Mouse (Mus musculus): ENCODE results near the gene Hjurp.

The Hjurp gene

GRCm38 (mm10) chr1:88219054-88219453 is 58.4 kb downstream of the Hjurp start:
- no peak for DNase-seq

- no peak for DNase-seq
These were observed 58.8 kb downstream of the Hjurp start for GRCm38 (mm10) chr1:88218591-88218990.

GRCm38 (mm10) chr1:88218051-88218450 is 59.4 kb downstream of the Hjurp start:
- DNase-seq: peak; percentile 1

- peak; percentile 2 for DNase-seq
These were observed 59.9 kb downstream of the Hjurp start for GRCm38 (mm10) chr1:88217576-88217975.

- peak; percentile 1 for DNase-seq
These were observed 60.3 kb downstream of the Hjurp start for GRCm38 (mm10) chr1:88217144-88217543.

- DNase-seq: peak; percentile 1
These were observed 60.9 kb downstream of the Hjurp start for GRCm38 (mm10) chr1:88216551-88216950.

GRCm38 (mm10) chr1:88215466-88216380 is 61.7 kb downstream of the Hjurp start:
- peak; percentile 7 for DNase-seq

GRCm38 (mm10) chr1:88214462-88214952 is 62.9 kb downstream of the Hjurp start:
- DNase-seq: peak; percentile 2

- DNase-seq: peak; percentile 2
These were observed 63.5 kb downstream of the Hjurp start for GRCm38 (mm10) chr1:88213766-88214461.

- DNase-seq: peak; percentile 1
These were observed 64.4 kb downstream of the Hjurp start for GRCm38 (mm10) chr1:88213061-88213460.
